Mouse (Mus musculus) hindbrain, embryonic 13.5 days (tissue): ENCODE results near the gene Zc3h6. TPM values are rescaled to one million over a fixed set of nuclear protein-coding genes. Genes with fewer than 3 reads are reported as not detected.

Experiments used
- ATAC-seq: fragments of 200-750 bp; cut with Nextera tagmentation; 2 replicates; pipeline ENCODE4 v1.8.0; 2017; ENCODE audit warnings: moderate TSS enrichment; ENCODE audit not compliant: low FRiP score
- H3K27ac ChIP-seq: fragments of 300-500 bp; sonication (generic); 2 replicates; pipeline ENCODE4 v1.5.1; 2015; ENCODE audit warnings: inconsistent platforms, mild to moderate bottlenecking, moderate library complexity
- H3K27me3 ChIP-seq: fragments of 300-500 bp; sonication (generic); 2 replicates; pipeline ENCODE4 v1.6.1; 2015; ENCODE audit warnings: mild to moderate bottlenecking, inconsistent platforms
- H3K36me3 ChIP-seq: fragments of 300-500 bp; sonication (generic); 2 replicates; pipeline ENCODE4 v1.6.1; 2015; ENCODE audit warnings: mild to moderate bottlenecking, inconsistent platforms
- H3K4me1 ChIP-seq: fragments of 300-500 bp; sonication (generic); replicated peaks from 2 replicates; pipeline ENCODE4 v1.6.1; 2015; ENCODE audit warnings: inconsistent platforms
- H3K4me2 ChIP-seq: fragments of 300-500 bp; sonication (generic); 2 replicates; pipeline ENCODE4 v1.6.1; 2015; ENCODE audit warnings: inconsistent platforms, mild to moderate bottlenecking, moderate library complexity
- H3K4me3 ChIP-seq: fragments of 300-500 bp; sonication (generic); 2 replicates; pipeline ENCODE4 v1.5.1; 2015; ENCODE audit warnings: mild to moderate bottlenecking, inconsistent platforms
- H3K9ac ChIP-seq: fragments of 300-500 bp; sonication (generic); 2 replicates; pipeline ENCODE4 v1.6.1; 2015; ENCODE audit warnings: mild to moderate bottlenecking, inconsistent platforms
- H3K9me3 ChIP-seq: fragments of 300-500 bp; sonication (generic); 2 replicates; pipeline ENCODE4 v1.6.1; 2016; ENCODE audit warnings: inconsistent platforms
- WGBS: fragments of 180-500 bp; shearing (Covaris S2); methylation state at CpG from one replicate; pipeline ENCODE4 v1.1.7; 2015; 5-methylcytosine and 5-hydroxymethylcytosine counted together
- polyA plus RNA-seq: library from polyadenylated mRNA; unstranded; fragments of >200 nt; fragmentation: Nextera tagmentation; extraction: Ambion mirVana; gene quantifications from 2 replicates; pipeline ENCODE4 v1.2.1, GENCODE M21; 2015

The Zc3h6 gene
- polyA plus RNA-seq, result 3.5 and 3.8 TPM in 2 replicates

- Histone ChIP-seq H3K27me3 (no peaks in the 10 kb centered on the region), H3K9ac (peak within 1 kb of the TSS; percentile 100), H3K4me1 (peaks cover 15% of the 10 kb centered on the region), H3K27ac (peak within 1 kb of the TSS; percentile 100), H3K4me2 (peak within 1 kb of the TSS; percentile 52), H3K36me3 (no peaks in the 10 kb centered on the region), H3K4me3 (peak within 1 kb of the TSS; percentile 84), H3K9me3 (no peaks in the 10 kb centered on the region)
- ATAC-seq, result peak; percentile 98
- WGBS, result under 1% methylated on average over 65 of the region's 65 CpGs
Observed at GRCm38 (mm10) chr2:128966641-128967580, at the start of gene Zc3h6. Gene Zc3h6, plus strand, starts transcription at chr2:128967402.

- H3K4me2 ChIP-seq, result no peak overlapping the region
- H3K27ac ChIP-seq, result no peak overlapping the region
- no peaks in the 10 kb centered on the region for H3K4me1 ChIP-seq
- 96% methylated on average over 4 of the region's 4 CpGs for WGBS
- H3K4me3 ChIP-seq, result no peak overlapping the region
- no peaks in the 10 kb centered on the region for H3K9me3 ChIP-seq
- no peaks in the 10 kb centered on the region for H3K27me3 ChIP-seq
- H3K9ac ChIP-seq, result no peak overlapping the region
- peaks cover 35% of the 10 kb centered on the region for H3K36me3 ChIP-seq
- ATAC-seq, result no peak
Observed at GRCm38 (mm10) chr2:128924799-128925198, 42.4 kb upstream of the Zc3h6 start.

DNA sequence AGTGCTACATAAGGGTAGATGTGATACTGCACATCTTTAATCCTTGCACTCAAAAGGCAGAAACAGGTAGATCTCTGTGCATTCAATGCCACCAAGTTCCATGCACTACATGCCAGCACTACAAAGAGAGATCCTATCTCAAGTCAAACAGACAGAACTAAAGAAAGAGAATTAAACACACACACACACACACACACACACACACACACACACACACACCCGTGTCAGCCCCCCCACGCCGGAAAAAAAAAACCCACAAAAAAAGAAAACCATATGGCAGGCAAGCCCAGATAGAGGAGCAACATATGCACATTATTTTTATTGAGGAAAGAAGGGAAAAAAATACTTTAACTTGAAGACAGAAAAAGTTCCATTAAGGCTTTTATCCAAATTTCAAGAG is 38.8 kb upstream of the Zc3h6 start:
- Histone ChIP-seq H3K9me3 (no peaks in the 10 kb centered on the region), H3K9ac (no peak overlapping the region), H3K4me3 (no peak overlapping the region), H3K4me2 (no peak overlapping the region), H3K4me1 (no peaks in the 10 kb centered on the region), H3K36me3 (peaks cover 53% of the 10 kb centered on the region), H3K27me3 (no peaks in the 10 kb centered on the region), H3K27ac (no peak overlapping the region)
- ATAC-seq, result no peak
- 84% methylated on average over 3 of the region's 3 CpGs for WGBS

DNA sequence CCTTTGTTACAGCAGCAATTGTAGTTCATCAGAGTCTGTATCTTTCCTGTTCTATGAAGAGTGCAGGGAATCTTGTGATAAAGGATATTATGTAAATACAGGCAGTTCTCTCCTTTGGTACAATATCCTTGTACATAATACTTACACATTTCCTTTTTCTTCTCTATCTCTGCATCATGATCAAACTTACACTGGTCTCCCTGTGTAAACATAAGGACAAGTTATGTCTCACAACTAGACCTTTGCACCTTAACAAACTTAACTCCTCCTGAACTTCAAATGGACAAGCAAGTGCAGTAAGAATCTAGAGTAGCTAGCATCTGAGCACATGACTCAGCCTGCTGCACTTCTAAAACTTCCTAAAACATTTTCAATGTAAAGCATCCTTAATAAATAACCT is 36.5 kb upstream of the Zc3h6 start:
- Histone ChIP-seq H3K4me2 (no peak overlapping the region), H3K4me3 (no peak overlapping the region), H3K9me3 (no peaks in the 10 kb centered on the region), H3K4me1 (no peaks in the 10 kb centered on the region), H3K27me3 (no peaks in the 10 kb centered on the region), H3K9ac (no peak overlapping the region), H3K36me3 (peaks cover 55% of the 10 kb centered on the region), H3K27ac (no peak overlapping the region)
- no peak for ATAC-seq

DNA sequence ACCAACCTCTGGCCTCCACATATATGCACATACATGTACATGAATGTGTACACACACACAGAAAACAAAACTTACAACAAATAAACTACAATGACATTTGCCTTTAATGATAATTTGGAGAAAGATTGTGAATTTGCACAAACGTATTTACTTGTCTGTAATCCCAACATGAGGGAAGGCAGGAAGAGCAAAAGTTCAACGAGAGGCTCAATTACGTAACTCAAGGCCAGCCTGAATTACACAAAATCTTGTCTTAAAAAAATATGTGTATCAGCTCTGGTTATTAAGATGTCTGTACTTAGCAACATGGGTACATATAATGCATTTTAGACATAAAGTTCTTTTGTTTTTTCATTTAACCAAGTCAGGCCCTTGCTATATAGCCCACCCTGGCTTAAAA is 30.9 kb upstream of the Zc3h6 start:
- no peak overlapping the region for H3K9ac ChIP-seq
- no peak for ATAC-seq
- H3K9me3 ChIP-seq, result no peaks in the 10 kb centered on the region
- H3K4me1 ChIP-seq, result no peaks in the 10 kb centered on the region
- no peak overlapping the region for H3K4me3 ChIP-seq
- H3K27me3 ChIP-seq, result no peaks in the 10 kb centered on the region
- no peak overlapping the region for H3K27ac ChIP-seq
- no peak overlapping the region for H3K4me2 ChIP-seq
- WGBS, result 93% methylated on average over 3 of the region's 3 CpGs
- H3K36me3 ChIP-seq, result peaks cover 33% of the 10 kb centered on the region

DNA sequence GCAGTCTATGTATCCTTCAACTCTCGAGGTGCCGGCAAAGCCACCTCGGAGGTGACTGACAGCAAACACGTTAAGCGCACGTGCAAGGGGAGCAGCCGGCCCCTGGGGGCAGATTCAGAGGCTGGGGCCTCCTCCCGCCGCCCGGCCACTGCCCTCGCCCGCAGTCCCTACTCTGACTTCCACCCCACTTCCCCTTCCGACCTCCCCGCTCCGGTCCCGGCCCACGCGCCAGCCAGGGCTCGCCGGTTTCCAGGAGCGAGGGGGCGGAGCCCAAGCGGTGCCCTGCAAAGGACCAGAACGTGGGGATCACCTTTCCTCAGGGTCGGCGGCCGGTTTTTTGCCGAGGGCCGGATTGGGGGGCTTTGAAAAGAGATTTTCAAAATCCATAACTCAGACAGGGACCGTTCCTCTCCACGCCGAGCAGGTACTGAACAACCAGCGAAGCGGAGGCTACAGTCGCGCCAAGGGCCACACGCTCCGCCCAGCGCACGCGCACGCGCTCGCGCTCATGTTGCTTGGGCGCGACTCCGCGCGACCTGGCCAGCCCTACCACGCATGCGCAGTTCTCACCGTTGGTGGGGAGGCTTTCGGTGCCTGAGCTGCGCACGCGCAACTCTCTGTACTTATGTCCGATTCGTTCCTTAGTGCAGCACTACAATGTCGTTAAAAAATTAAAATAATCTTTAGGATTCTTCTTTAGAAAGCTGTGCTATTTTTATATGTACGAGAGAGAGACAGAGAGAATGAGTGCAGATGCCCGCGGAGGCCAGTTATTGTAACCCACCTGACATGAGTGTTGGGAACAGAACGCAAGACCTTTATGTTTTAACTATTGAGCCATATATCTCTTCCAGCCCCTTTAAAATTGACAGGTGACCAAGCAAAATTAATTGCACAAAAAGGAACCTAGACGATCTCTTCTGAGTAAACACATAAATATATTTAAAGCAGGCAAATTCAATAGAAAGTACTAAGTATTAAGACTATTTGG is 23.4 kb upstream of the Zc3h6 start, which contains the start of gene Zc3h8:
TSS of gene Zc3h8 (minus strand) at position 540 of the 991 bp plus-strand sequence.
- Histone ChIP-seq H3K36me3 (peaks cover 6% of the 10 kb centered on the region; the same call in 1 of the 2 replicates), H3K9ac (peak within 1 kb of the TSS; percentile 86), H3K4me2 (peak within 1 kb of the TSS; percentile 79), H3K4me3 (peak within 1 kb of the TSS; percentile 78), H3K27ac (peak within 1 kb of the TSS; percentile 91), H3K9me3 (no peaks in the 10 kb centered on the region), H3K4me1 (peaks cover 7% of the 10 kb centered on the region), H3K27me3 (peaks cover 11% of the 10 kb centered on the region; the same call in 1 of the 2 replicates)
- 1% methylated on average over 65 of the region's 65 CpGs for WGBS
- ATAC-seq, result peak; percentile 94

DNA sequence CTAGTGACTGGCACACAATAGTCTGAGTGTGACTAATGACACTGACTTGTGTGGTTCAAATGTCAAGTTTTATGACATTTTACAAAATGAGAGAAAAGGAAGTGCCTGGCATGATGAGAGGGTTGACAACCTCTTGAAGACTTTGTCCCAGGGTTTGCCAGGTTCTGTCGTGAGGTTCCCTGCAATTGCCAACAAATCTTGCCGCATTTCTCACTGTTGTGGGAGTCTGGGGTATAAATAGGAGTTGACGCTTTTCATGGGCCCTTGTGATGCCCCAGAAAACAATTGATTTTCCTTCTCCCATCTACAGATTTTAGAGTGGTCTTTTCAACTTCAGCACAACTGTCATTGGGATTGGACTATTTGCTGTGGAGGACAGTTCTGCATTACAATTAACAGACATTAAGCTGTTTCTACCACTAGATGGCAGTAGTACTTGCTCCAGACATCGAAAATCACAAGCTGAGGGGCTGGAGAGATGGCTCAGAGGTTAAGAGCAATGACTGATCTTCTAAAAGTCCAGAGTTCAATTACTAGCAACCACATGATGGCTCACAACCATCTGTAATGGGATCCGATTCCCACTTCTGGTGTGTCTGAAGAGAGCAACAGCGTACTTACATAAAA is 19.1 kb upstream of the Zc3h6 start:
- no peak overlapping the region for H3K27ac ChIP-seq
- H3K27me3 ChIP-seq, result peaks cover 13% of the 10 kb centered on the region; the same call in 1 of the 2 replicates
- no peak overlapping the region for H3K4me2 ChIP-seq
- H3K4me1 ChIP-seq, result peaks cover 3% of the 10 kb centered on the region
- no peak for ATAC-seq
- no peaks in the 10 kb centered on the region for H3K36me3 ChIP-seq
- no peak overlapping the region for H3K4me3 ChIP-seq
- no peak overlapping the region for H3K9ac ChIP-seq
- 32% methylated on average over 6 of the region's 6 CpGs for WGBS
- no peaks in the 10 kb centered on the region for H3K9me3 ChIP-seq

DNA sequence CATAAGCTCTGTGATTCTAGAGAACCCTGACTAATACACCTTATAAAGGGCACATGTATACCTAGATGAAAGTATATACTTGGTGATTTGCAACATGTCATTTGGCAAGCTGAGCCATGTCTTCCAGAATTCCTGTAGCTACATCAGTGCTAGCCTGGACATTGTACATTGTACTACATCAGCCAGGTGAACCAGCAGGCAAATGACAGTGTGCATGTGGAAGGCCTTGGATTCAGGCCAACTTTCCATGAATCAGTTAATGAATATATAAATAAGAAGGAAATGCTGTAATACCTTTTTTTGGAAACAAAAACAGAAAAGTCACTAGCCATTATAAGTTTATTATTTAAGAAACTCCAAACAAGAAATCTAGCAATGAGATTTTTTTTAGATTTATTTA is 13.0 kb upstream of the Zc3h6 start:
- H3K9me3 ChIP-seq, result no peaks in the 10 kb centered on the region
- H3K27me3 ChIP-seq, result 0 out of 2 replicates have a peak, but pooled peaks cover 2% of the 10 kb centered on the region
- no peaks in the 10 kb centered on the region for H3K36me3 ChIP-seq
- no peak overlapping the region for H3K4me2 ChIP-seq
- no peak overlapping the region for H3K27ac ChIP-seq
- no peaks in the 10 kb centered on the region for H3K4me1 ChIP-seq
- no peak overlapping the region for H3K9ac ChIP-seq
- H3K4me3 ChIP-seq, result no peak overlapping the region
- ATAC-seq, result no peak

GRCm38 (mm10) chr2:128965505-128966105 is 1.6 kb upstream of the Zc3h6 start:
- Histone ChIP-seq H3K9me3 (no peaks in the 10 kb centered on the region), H3K27ac (peak overlapping the region; percentile 80), H3K4me1 (peaks cover 15% of the 10 kb centered on the region), H3K4me3 (peak overlapping the region; percentile 84), H3K36me3 (no peaks in the 10 kb centered on the region), H3K9ac (peak overlapping the region; percentile 60), H3K27me3 (no peaks in the 10 kb centered on the region), H3K4me2 (peak overlapping the region; percentile 52)
- ATAC-seq, result no peak
- 40% methylated on average over 5 of the region's 5 CpGs for WGBS

- Histone ChIP-seq H3K27ac (peak overlapping the region; percentile 100), H3K9ac (no peak overlapping the region), H3K4me2 (peak overlapping the region; percentile 52), H3K4me3 (peak overlapping the region; percentile 84), H3K9me3 (no peaks in the 10 kb centered on the region), H3K4me1 (peaks cover 15% of the 10 kb centered on the region), H3K27me3 (no peaks in the 10 kb centered on the region), H3K36me3 (no peaks in the 10 kb centered on the region)
- no peak for ATAC-seq
- 7% methylated on average over 6 of the region's 6 CpGs for WGBS
Observed at GRCm38 (mm10) chr2:128966236-128966635, 966 bp upstream of the Zc3h6 start.

- Histone ChIP-seq H3K9ac (peak within 1 kb of the TSS; percentile 100), H3K4me3 (peak within 1 kb of the TSS; percentile 84), H3K9me3 (no peaks in the 10 kb centered on the region), H3K4me2 (peak within 1 kb of the TSS; percentile 52), H3K36me3 (no peaks in the 10 kb centered on the region), H3K27ac (peak within 1 kb of the TSS; percentile 100), H3K4me1 (peaks cover 15% of the 10 kb centered on the region), H3K27me3 (no peaks in the 10 kb centered on the region)
- WGBS, result 1% methylated on average over 64 of the region's 80 CpGs
- peak; percentile 78 for ATAC-seq
Observed at GRCm38 (mm10) chr2:128967661-128968441, 649 bp downstream of the Zc3h6 start, which contains the start of gene Gm10762. Gene Gm10762, minus strand, starts transcription at chr2:128967725.
